Mouse (Mus musculus) embryonic facial prominence, embryonic 10.5 days (tissue): ENCODE measurements around the gene Serpina3b. TPM values are rescaled to one million over a fixed set of nuclear protein-coding genes. Genes with fewer than 3 reads are reported as not detected.

Experiments
- DNase-seq: peaks from one replicate; pipeline ENCODE4 v3.0.0-alpha.2; 2017; ENCODE audit warnings: low spot score
- H3K27ac ChIP-seq: fragments of 300-500 bp; sonication (generic); replicated peaks from 2 replicates; pipeline ENCODE4 v1.5.1; 2016; ENCODE audit warnings: mild to moderate bottlenecking
- H3K27me3 ChIP-seq: fragments of 300-500 bp; sonication (generic); replicated peaks from 2 replicates; pipeline ENCODE4 v1.6.1; 2016; ENCODE audit warnings: low read depth, mild to moderate bottlenecking; ENCODE audit not compliant: poor library complexity, severe bottlenecking
- H3K36me3 ChIP-seq: fragments of 300-500 bp; sonication (generic); replicated peaks from 2 replicates; pipeline ENCODE4 v1.6.1; 2016; ENCODE audit warnings: mild to moderate bottlenecking, moderate library complexity
- H3K4me1 ChIP-seq: fragments of 300-500 bp; sonication (generic); 2 replicates; pipeline ENCODE4 v1.6.1; 2016
- H3K4me3 ChIP-seq: fragments of 300-500 bp; sonication (generic); 2 replicates; pipeline ENCODE4 v1.5.1; 2016; ENCODE audit warnings: mild to moderate bottlenecking, moderate library complexity
- H3K9me3 ChIP-seq: fragments of 300-500 bp; sonication (generic); 2 replicates; pipeline ENCODE4 v1.6.1; 2016; ENCODE audit warnings: mild to moderate bottlenecking
- WGBS: fragments of 180-500 bp; shearing (Covaris S2); methylation state at CpG from one replicate; pipeline ENCODE4 v1.1.7; 2016; 5-methylcytosine and 5-hydroxymethylcytosine counted together
- polyA plus RNA-seq: library from polyadenylated mRNA; unstranded; fragments of >200 nt; fragmentation: Nextera tagmentation; extraction: Ambion mirVana; gene quantifications from 2 replicates; pipeline ENCODE4 v1.2.1, GENCODE M21; 2016

Gene Serpina3b
- polyA plus RNA-seq, 1 experiment from 2014 or later: not detected

- no peak for DNase-seq
- H3K4me3 ChIP-seq: no peak overlapping the region
- H3K9me3 ChIP-seq: no peaks in the 10 kb centered on the region
- H3K27ac ChIP-seq: no peak overlapping the region
- 84% methylated on average over 2 of the region's 2 CpGs for WGBS
- H3K27me3 ChIP-seq: no peaks in the 10 kb centered on the region
- no peaks in the 10 kb centered on the region for H3K4me1 ChIP-seq
- no peaks in the 10 kb centered on the region for H3K36me3 ChIP-seq
Observed at GRCm38 (mm10) chr12:104138216-104138615, 10.4 kb downstream of the Serpina3b start.

GRCm38 (mm10) chr12:104140543-104141103, 12.8 kb downstream of the Serpina3b start:
- Histone ChIP-seq H3K36me3 (no peaks in the 10 kb centered on the region), H3K9me3 (no peaks in the 10 kb centered on the region), H3K27me3 (no peaks in the 10 kb centered on the region), H3K27ac (no peak overlapping the region), H3K4me3 (no peak overlapping the region), H3K4me1 (no peaks in the 10 kb centered on the region)
- WGBS: 90% methylated on average over 4 of the region's 4 CpGs
- DNase-seq: peak; percentile 2

- 81% methylated on average over 1 of the region's 1 CpGs for WGBS
- Histone ChIP-seq H3K4me1 (no peaks in the 10 kb centered on the region), H3K36me3 (no peaks in the 10 kb centered on the region), H3K9me3 (no peaks in the 10 kb centered on the region), H3K4me3 (no peak overlapping the region), H3K27me3 (no peaks in the 10 kb centered on the region), H3K27ac (no peak overlapping the region)
- DNase-seq: no peak
Observed at GRCm38 (mm10) chr12:104141506-104141905, 13.7 kb downstream of the Serpina3b start.

- no peak for DNase-seq
- Histone ChIP-seq H3K36me3 (no peaks in the 10 kb centered on the region), H3K4me1 (no peaks in the 10 kb centered on the region), H3K9me3 (no peaks in the 10 kb centered on the region), H3K27ac (no peak overlapping the region), H3K27me3 (no peaks in the 10 kb centered on the region), H3K4me3 (no peak overlapping the region)
- 58% methylated on average over 1 of the region's 1 CpGs for WGBS
Observed at GRCm38 (mm10) chr12:104142427-104142826, 14.6 kb downstream of the Serpina3b start.

- no peaks in the 10 kb centered on the region for H3K36me3 ChIP-seq
- H3K27me3 ChIP-seq: no peaks in the 10 kb centered on the region
- H3K4me3 ChIP-seq: no peak overlapping the region
- 81% methylated on average over 1 of the region's 1 CpGs for WGBS
- no peaks in the 10 kb centered on the region for H3K4me1 ChIP-seq
- no peaks in the 10 kb centered on the region for H3K9me3 ChIP-seq
- no peak for DNase-seq
- H3K27ac ChIP-seq: no peak overlapping the region
Observed at GRCm38 (mm10) chr12:104143286-104143685, 15.5 kb downstream of the Serpina3b start.

GRCm38 (mm10) chr12:104145571-104145970, 17.8 kb downstream of the Serpina3b start:
- 87% methylated on average over 2 of the region's 2 CpGs for WGBS
- H3K4me3 ChIP-seq: no peak overlapping the region
- H3K4me1 ChIP-seq: no peaks in the 10 kb centered on the region
- H3K27ac ChIP-seq: no peak overlapping the region
- H3K27me3 ChIP-seq: no peaks in the 10 kb centered on the region
- no peak for DNase-seq
- H3K9me3 ChIP-seq: no peaks in the 10 kb centered on the region
- no peaks in the 10 kb centered on the region for H3K36me3 ChIP-seq

- H3K4me1 ChIP-seq: no peaks in the 10 kb centered on the region
- no peak overlapping the region for H3K27ac ChIP-seq
- H3K27me3 ChIP-seq: no peaks in the 10 kb centered on the region
- no peak overlapping the region for H3K4me3 ChIP-seq
- peak; percentile 2 for DNase-seq
- 81% methylated on average over 2 of the region's 2 CpGs for WGBS
- no peaks in the 10 kb centered on the region for H3K9me3 ChIP-seq
- H3K36me3 ChIP-seq: no peaks in the 10 kb centered on the region
Observed at GRCm38 (mm10) chr12:104151989-104152388, 24.2 kb downstream of the Serpina3b start.

- no peaks in the 10 kb centered on the region for H3K4me1 ChIP-seq
- peak; percentile 1 for DNase-seq
- no peak overlapping the region for H3K4me3 ChIP-seq
- no peaks in the 10 kb centered on the region for H3K36me3 ChIP-seq
- no peaks in the 10 kb centered on the region for H3K27me3 ChIP-seq
- H3K27ac ChIP-seq: no peak overlapping the region
- 86% methylated on average over 3 of the region's 3 CpGs for WGBS
- no peaks in the 10 kb centered on the region for H3K9me3 ChIP-seq
Observed at GRCm38 (mm10) chr12:104153041-104153645, 25.3 kb downstream of the Serpina3b start.

GRCm38 (mm10) chr12:104153656-104154055, 25.9 kb downstream of the Serpina3b start, which contains the start of gene Serpina3c:
Gene Serpina3c (minus strand): TSS chr12:104153870.
- peak; percentile 6 for DNase-seq
- H3K4me1 ChIP-seq: no peaks in the 10 kb centered on the region
- H3K4me3 ChIP-seq: no peak within 1 kb of the TSS
- no peaks in the 10 kb centered on the region for H3K27me3 ChIP-seq
- H3K36me3 ChIP-seq: no peaks in the 10 kb centered on the region
- no peaks in the 10 kb centered on the region for H3K9me3 ChIP-seq
- 92% methylated on average over 2 of the region's 2 CpGs for WGBS
- H3K27ac ChIP-seq: no peak within 1 kb of the TSS

- Histone ChIP-seq H3K36me3 (no peaks in the 10 kb centered on the region), H3K9me3 (no peaks in the 10 kb centered on the region), H3K27ac (no peak overlapping the region), H3K27me3 (no peaks in the 10 kb centered on the region), H3K4me3 (no peak overlapping the region), H3K4me1 (no peaks in the 10 kb centered on the region)
- WGBS: 57% methylated on average over 3 of the region's 3 CpGs
- peak; percentile 8 for DNase-seq
Observed at GRCm38 (mm10) chr12:104174747-104175146, 47.0 kb downstream of the Serpina3b start.

GRCm38 (mm10) chr12:104175636-104176035, 47.8 kb downstream of the Serpina3b start:
- Histone ChIP-seq H3K4me1 (no peaks in the 10 kb centered on the region), H3K27me3 (no peaks in the 10 kb centered on the region), H3K4me3 (no peak overlapping the region), H3K27ac (no peak overlapping the region), H3K9me3 (no peaks in the 10 kb centered on the region), H3K36me3 (no peaks in the 10 kb centered on the region)
- DNase-seq: no peak
- 74% methylated on average over 3 of the region's 3 CpGs for WGBS

- no peaks in the 10 kb centered on the region for H3K4me1 ChIP-seq
- no peaks in the 10 kb centered on the region for H3K27me3 ChIP-seq
- no peaks in the 10 kb centered on the region for H3K9me3 ChIP-seq
Observed at GRCm38 (mm10) chr12:104178577-104178976, 50.8 kb downstream of the Serpina3b start.

GRCm38 (mm10) chr12:104178987-104179386, 51.2 kb downstream of the Serpina3b start:
- peak; percentile 1 for DNase-seq
- H3K4me3 ChIP-seq: no peak overlapping the region
- WGBS: 91% methylated on average over 2 of the region's 2 CpGs

More at GRCm38 (mm10) chr12:104178577-104178976, 50.8 kb downstream of the Serpina3b start:
- Histone ChIP-seq H3K4me3 (no peak overlapping the region), H3K27ac (no peak overlapping the region), H3K36me3 (no peaks in the 10 kb centered on the region)
- peak; percentile 2 for DNase-seq

More at GRCm38 (mm10) chr12:104178987-104179386, 51.2 kb downstream of the Serpina3b start:
- H3K27ac ChIP-seq: no peak overlapping the region
- H3K9me3 ChIP-seq: no peaks in the 10 kb centered on the region
- H3K4me1 ChIP-seq: no peaks in the 10 kb centered on the region
- H3K36me3 ChIP-seq: no peaks in the 10 kb centered on the region
- no peaks in the 10 kb centered on the region for H3K27me3 ChIP-seq
